Comparison of ENCODE assay signal across 10 mouse cellular contexts in the genomic region with DNA sequence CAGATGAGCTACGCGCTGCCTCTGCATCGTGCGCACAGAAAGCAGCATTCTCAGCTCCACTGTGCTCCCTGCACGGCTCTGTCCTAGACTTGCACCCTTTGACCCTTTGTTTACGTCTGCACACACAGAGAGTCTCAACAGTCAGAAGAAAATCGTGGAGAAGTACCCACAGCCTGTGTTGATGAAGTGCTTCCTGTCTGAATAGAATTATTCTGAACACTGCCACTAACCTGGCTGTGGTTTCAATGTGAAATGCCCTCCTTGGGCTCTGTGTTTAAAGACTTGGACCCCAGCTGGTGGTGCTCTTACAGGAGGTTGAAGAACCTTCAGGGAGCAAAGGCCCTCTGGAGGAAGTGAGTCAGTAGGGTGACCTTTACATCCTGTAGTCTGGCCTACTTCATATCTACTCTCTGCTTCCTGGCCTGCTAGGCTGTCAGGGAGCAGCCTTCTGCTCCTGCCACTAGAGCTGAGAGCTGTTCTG.
DNase-seq lines count a peak whose midpoint lies in the region; ATAC-seq and TF ChIP-seq lines count a peak whose summit lies in the region.
"Had no signal": no experiment of that assay in that cellular context is flagged by ENCODE, and none has a peak within 500 bp of the region (broad histone marks: within the 10 kb centered on the region; RNA-seq: fewer than 3 reads in every experiment).

No protein-coding gene starts in this region.

- peak overlapping the region; percentile 29 to 68 for H3K27ac ChIP-seq in heart, embryonic 14.5 days (replicated peaks in 1 of 2; ENCODE audit: control insufficient read depth in 1 of 2, insufficient read depth in 1 of 2, low read depth in 2 of 2, low read length in 2 of 2)
- H3K27ac ChIP-seq in bone marrow macrophage, adult 2 months (ENCODE audit: insufficient read depth, low read depth, low read length): peak overlapping the region; percentile 80
- 0 out of 2 replicates have a peak overlapping the region, but pooled peaks have one; percentile 17 for H3K27ac ChIP-seq in limb, embryonic 15.5 days

- H3K36me3 ChIP-seq in heart, embryonic 14.5 days (ENCODE audit: control insufficient read depth, insufficient read depth, low read length): no peaks in the 10 kb centered on the region
- no peaks in the 10 kb centered on the region for H3K36me3 ChIP-seq in limb, embryonic 15.5 days

- no peak for ATAC-seq in heart, embryonic 14.5 days (ENCODE audit: insufficient number of reproducible peaks, insufficient read depth, low FRiP score, low read depth)
- ATAC-seq in limb, embryonic 15.5 days (ENCODE audit: insufficient number of reproducible peaks, low FRiP score, low TSS enrichment, low read depth): no peak; the same call in 1 of the 2 replicates
- no peak for ATAC-seq in megakaryocyte progenitor cell, adult 5-6 weeks (replicated peaks; ENCODE audit: poor library complexity)
- ATAC-seq: Patski had no signal

- H3K9ac ChIP-seq in heart, embryonic 14.5 days (ENCODE audit: low read length): no peak overlapping the region
- H3K9ac ChIP-seq in limb, embryonic 15.5 days: no peak overlapping the region

- TF ChIP-seq POLR2A in bone marrow macrophage, adult 2 months (IDR thresholded peaks at IDR 0.05; ENCODE audit: borderline replicate concordance, low read depth, low read length): no peak

- H3K4me2 ChIP-seq in heart, embryonic 14.5 days (ENCODE audit: low read length): no peak overlapping the region
- no peak overlapping the region for H3K4me2 ChIP-seq in limb, embryonic 15.5 days

- no peak for TF ChIP-seq CTCF in bone marrow macrophage, adult 2 months (IDR thresholded peaks at IDR 0.05; ENCODE audit: low read depth, low read length)

- peaks cover 22 to 54% of the 10 kb centered on the region in 2 experiments for H3K4me1 ChIP-seq in heart, embryonic 14.5 days (ENCODE audit: control insufficient read depth in 2 of 2, insufficient read depth in 2 of 2, low read length in 2 of 2)
- H3K4me1 ChIP-seq in bone marrow macrophage, adult 2 months (ENCODE audit: control insufficient read depth, insufficient read depth, low read length): peaks cover 53% of the 10 kb centered on the region
- H3K4me1 ChIP-seq in limb, embryonic 15.5 days: peaks cover 45% of the 10 kb centered on the region

- no peak for DNase-seq in heart, postnatal 4 days
- peak; percentile 86 for DNase-seq in 416B (ENCODE audit: low read depth)
- DNase-seq in right cerebral cortex, postnatal 4 days: no peak
- DNase-seq in right cerebral cortex, adult 2 months (ENCODE audit: low spot score in 2 of 2): no peak

- WGBS in heart, embryonic 14.5 days: 74% methylated on average over 7 of the region's 7 CpGs
- WGBS in limb, embryonic 15.5 days: 68% methylated on average over 7 of the region's 7 CpGs

- no peaks in the 10 kb centered on the region for H3K9me3 ChIP-seq in heart, embryonic 14.5 days (ENCODE audit: control insufficient read depth, low read length)
- no peaks in the 10 kb centered on the region for H3K9me3 ChIP-seq in limb, embryonic 15.5 days

- no peak overlapping the region for H3K4me3 ChIP-seq in heart, embryonic 14.5 days (ENCODE audit: control insufficient read depth in 1 of 2, insufficient read depth in 1 of 2, low read depth in 1 of 2, low read length in 2 of 2)
- H3K4me3 ChIP-seq in bone marrow macrophage, adult 2 months (ENCODE audit: insufficient read depth, low read length): no peak overlapping the region
- no peak overlapping the region for H3K4me3 ChIP-seq in limb, embryonic 15.5 days
- H3K4me3 ChIP-seq: erythroblast, embryonic 14.5 days had no signal

- H3K27me3 ChIP-seq in heart, embryonic 14.5 days (ENCODE audit: control insufficient read depth, insufficient read depth, low read length): no peaks in the 10 kb centered on the region
- H3K27me3 ChIP-seq in limb, embryonic 15.5 days: no peaks in the 10 kb centered on the region
- H3K27me3 ChIP-seq: Patski had no signal

Comparison
In these comparisons a context has a peak if more than half of its experiments do, and no peak if none do; other contexts are left out.
1. H3K27ac ChIP-seq: peak in every context shown above with its lines; median percentile 80 in bone marrow macrophage, adult 2 months; 48 in heart, embryonic 14.5 days; 17 in limb, embryonic 15.5 days.